Mouse (Mus musculus) embryonic facial prominence, embryonic 12.5 days (tissue): Measurements from ENCODE around the gene Gnai3. TPM values are rescaled to one million over a fixed set of nuclear protein-coding genes. Genes with fewer than 3 reads are reported as not detected.

Source experiments
- ATAC-seq: fragments of 200-750 bp; cut with Nextera tagmentation; 2 replicates; pipeline ENCODE4 v1.8.0; 2017; ENCODE audit not compliant: insufficient number of reproducible peaks, insufficient read depth, low FRiP score, low TSS enrichment
- H3K27ac ChIP-seq: fragments of 300-500 bp; sonication (generic); 2 replicates; pipeline ENCODE4 v1.5.1; 2016; ENCODE audit warnings: mild to moderate bottlenecking
- H3K27me3 ChIP-seq: fragments of 300-500 bp; sonication (generic); 2 replicates; pipeline ENCODE4 v1.6.1; 2016; ENCODE audit warnings: mild to moderate bottlenecking, moderate library complexity
- H3K36me3 ChIP-seq: fragments of 300-500 bp; sonication (generic); 2 replicates; pipeline ENCODE4 v1.6.1; 2016; ENCODE audit warnings: mild to moderate bottlenecking
- H3K4me1 ChIP-seq: fragments of 300-500 bp; sonication (generic); 2 replicates; pipeline ENCODE4 v1.6.1; 2016
- H3K4me2 ChIP-seq: fragments of 300-500 bp; sonication (generic); replicated peaks from 2 replicates; pipeline ENCODE4 v1.6.1; 2016; ENCODE audit warnings: mild to moderate bottlenecking, moderate library complexity
- H3K4me3 ChIP-seq: fragments of 300-500 bp; sonication (generic); 2 replicates; pipeline ENCODE4 v1.5.1; 2016; ENCODE audit warnings: mild to moderate bottlenecking
- H3K9ac ChIP-seq: fragments of 300-500 bp; sonication (generic); 2 replicates; pipeline ENCODE4 v1.6.1; 2016; ENCODE audit warnings: mild to moderate bottlenecking, moderate library complexity
- H3K9me3 ChIP-seq: fragments of 300-500 bp; sonication (generic); 2 replicates; pipeline ENCODE4 v1.6.1; 2016; ENCODE audit warnings: mild to moderate bottlenecking, moderate library complexity
- WGBS: fragments of 180-500 bp; shearing (Covaris S2); methylation state at CpG from one replicate; pipeline ENCODE4 v1.1.7; 2016; 5-methylcytosine and 5-hydroxymethylcytosine counted together
- polyA plus RNA-seq: library from polyadenylated mRNA; unstranded; fragments of >200 nt; fragmentation: Nextera tagmentation; extraction: Ambion mirVana; gene quantifications from 2 replicates; pipeline ENCODE4 v1.2.1, GENCODE M21; 2016

Gene Gnai3
- polyA plus RNA-seq, 1 experiment from 2014 or later: 207 TPM

DNA sequence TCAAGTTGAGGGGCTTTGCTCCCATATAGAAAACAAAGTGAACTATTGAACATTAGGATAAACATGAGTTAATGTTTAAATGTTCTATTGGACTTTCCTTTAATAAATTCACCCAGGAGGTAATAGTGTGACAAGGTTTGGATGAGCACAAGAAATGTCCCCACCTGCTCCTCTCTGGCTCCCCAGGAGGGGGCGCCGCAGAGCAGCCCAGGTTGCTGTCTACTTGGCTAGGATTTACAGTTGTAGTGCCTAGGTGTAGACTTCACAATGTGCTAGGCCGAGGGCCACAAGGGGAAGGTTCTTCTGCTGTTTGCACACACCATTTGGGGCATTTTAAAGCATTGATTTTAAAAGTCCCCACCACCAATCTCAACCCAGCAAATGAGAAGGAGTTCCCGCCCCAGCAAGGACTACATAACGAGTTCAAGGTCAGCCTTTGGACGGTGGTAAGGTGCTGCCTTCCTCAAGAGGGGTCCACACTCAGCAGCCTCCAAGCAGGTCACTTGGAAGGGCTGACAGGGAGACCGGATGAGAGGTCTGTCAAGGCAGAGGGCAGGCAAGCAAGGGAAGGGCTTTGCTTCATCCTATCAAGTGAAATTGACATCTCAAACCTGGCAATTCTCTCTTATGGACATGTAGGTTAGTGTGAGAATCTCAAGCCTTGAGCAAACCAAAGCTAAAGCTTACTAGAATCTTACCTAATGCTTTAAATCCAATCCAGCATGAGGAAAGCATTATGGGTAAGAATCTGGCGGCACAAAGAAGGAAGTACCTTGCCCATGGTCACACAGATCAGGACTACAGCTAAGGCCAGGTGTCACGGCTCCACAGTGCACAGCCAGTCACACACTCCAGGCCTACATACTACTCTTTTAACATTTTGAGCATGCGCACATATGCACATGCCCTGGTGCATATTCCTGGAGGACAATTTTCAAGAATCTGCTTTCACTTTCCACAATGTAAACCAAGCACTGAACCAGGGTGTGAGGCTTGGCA is 75.4 kb downstream of the Gnai3 start:
- H3K27ac ChIP-seq: no peak overlapping the region
- peaks cover 16% of the 10 kb centered on the region for H3K36me3 ChIP-seq
- no peak overlapping the region for H3K4me2 ChIP-seq
- H3K4me1 ChIP-seq: no peaks in the 10 kb centered on the region
- H3K9ac ChIP-seq: no peak overlapping the region
- H3K9me3 ChIP-seq: no peaks in the 10 kb centered on the region
- ATAC-seq: no peak
- 66% methylated on average over 10 of the region's 10 CpGs for WGBS
- H3K27me3 ChIP-seq: no peaks in the 10 kb centered on the region
- H3K4me3 ChIP-seq: no peak overlapping the region

DNA sequence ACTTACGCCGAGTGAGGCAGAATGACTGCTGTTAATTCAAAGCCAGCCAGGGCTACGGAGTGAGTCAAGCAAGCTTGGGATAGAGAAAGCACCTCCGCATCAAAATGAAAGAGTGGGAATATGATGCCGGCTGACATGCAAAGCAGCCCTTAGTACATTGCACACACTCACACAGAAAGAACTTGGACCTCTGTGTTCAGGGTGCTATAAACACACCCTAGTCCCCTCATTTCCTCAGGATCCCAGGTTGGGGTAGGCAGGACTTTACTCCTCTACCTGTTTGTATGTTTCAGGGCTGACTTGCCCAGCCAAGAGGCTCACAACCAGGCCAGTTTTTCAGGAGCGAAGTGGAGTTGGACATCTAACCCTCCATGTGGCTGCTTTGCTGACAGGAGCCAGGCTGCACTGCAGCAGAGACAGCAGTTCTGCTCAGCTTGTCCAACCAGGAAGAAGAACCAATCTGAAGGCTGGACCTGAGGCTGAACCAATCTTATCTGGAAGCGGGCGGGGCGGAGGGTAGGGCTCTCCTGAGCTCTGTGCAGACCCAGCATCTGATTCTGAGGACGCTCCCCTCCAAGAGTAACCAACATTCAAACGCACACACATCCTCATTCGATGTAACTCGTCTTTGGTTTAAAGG is 76.6 kb downstream of the Gnai3 start:
- H3K27ac ChIP-seq: no peak overlapping the region
- no peaks in the 10 kb centered on the region for H3K27me3 ChIP-seq
- H3K9ac ChIP-seq: no peak overlapping the region
- 75% methylated on average over 13 of the region's 13 CpGs for WGBS
- no peak overlapping the region for H3K4me3 ChIP-seq
- H3K4me1 ChIP-seq: no peaks in the 10 kb centered on the region
- no peak for ATAC-seq
- H3K4me2 ChIP-seq: no peak overlapping the region
- no peaks in the 10 kb centered on the region for H3K9me3 ChIP-seq
- H3K36me3 ChIP-seq: peaks cover 3% of the 10 kb centered on the region

DNA sequence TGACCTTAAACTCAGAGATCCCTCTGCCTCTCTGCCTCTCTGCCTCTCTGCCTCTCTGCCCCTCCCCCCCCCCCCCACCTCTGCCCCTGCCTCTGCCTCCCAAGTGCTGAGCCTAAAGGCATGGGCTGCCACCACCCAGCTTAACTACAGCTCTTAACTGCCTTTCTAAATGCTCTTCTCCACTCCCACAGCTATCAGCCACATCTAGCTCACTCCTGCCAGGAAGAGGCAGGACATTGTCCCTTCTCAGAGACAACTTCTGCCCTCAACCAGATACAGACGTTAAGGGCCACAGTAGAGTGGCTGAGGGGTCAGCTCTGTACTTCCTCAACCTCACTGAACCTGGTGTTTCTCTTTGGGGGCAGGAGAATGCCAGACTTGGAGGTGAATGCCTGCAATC is 77.1 kb downstream of the Gnai3 start:
- Histone ChIP-seq H3K27ac (no peak overlapping the region), H3K4me3 (no peak overlapping the region), H3K36me3 (no peaks in the 10 kb centered on the region), H3K4me2 (no peak overlapping the region), H3K9me3 (no peaks in the 10 kb centered on the region), H3K9ac (no peak overlapping the region; the same call in 1 of the 2 replicates), H3K27me3 (no peaks in the 10 kb centered on the region), H3K4me1 (no peaks in the 10 kb centered on the region)
- 11% methylated on average over 1 of the region's 1 CpGs for WGBS
- ATAC-seq: no peak

DNA sequence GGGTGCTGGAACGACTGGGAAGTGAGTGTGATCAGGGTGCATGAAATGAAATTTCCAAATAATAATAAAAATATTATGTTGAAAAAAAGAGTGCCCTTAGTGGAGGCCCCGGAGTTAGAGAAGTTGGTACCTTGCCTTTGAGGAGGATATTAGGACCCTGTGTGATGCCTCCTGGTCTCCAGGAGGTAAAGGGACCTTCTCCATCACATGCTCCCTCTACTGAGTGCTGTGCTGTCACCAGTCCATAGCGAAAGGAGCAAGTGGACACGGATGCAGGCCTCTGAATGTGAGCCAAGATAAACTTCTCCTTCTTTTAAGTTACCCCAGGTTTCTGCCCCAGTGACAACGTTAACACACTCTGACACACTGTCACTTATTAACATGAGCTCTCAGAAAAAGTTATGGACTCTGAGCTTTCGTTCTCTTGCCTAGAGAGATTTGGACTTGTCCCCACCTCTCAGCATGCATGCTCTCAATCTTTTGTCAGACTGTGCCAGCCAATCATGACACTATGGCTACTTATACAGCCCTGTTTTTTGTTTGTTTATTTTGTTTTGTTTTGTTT is 78.5 kb downstream of the Gnai3 start:
- no peaks in the 10 kb centered on the region for H3K4me1 ChIP-seq
- 0 out of 2 replicates have a peak, but pooled peaks cover 4% of the 10 kb centered on the region for H3K27me3 ChIP-seq
- H3K36me3 ChIP-seq: no peaks in the 10 kb centered on the region
- ATAC-seq: no peak
- H3K4me3 ChIP-seq: no peak overlapping the region
- H3K9ac ChIP-seq: no peak overlapping the region
- no peaks in the 10 kb centered on the region for H3K9me3 ChIP-seq
- no peak overlapping the region for H3K4me2 ChIP-seq
- 77% methylated on average over 6 of the region's 6 CpGs for WGBS
- H3K27ac ChIP-seq: no peak overlapping the region

DNA sequence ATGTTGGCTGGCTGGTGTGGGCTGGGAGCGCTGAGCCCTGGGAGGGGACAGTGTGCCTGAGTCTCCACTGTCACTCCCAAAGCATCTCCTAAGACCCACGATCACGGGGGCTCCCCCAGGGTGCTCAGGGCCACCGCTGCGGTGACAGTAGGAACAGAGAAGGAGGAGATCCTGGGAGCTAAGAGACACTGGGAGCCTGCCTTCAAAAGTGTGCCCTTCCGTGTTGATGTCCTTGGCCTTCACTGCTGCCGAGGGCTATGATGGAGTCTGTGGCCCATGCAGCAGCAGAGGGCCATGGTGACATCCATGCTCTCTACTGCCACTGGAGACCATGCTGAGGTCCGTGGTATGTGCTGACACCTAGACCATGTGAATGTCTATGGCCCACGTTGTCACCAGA is 80.4 kb downstream of the Gnai3 start:
- 84% methylated on average over 9 of the region's 9 CpGs for WGBS

DNA sequence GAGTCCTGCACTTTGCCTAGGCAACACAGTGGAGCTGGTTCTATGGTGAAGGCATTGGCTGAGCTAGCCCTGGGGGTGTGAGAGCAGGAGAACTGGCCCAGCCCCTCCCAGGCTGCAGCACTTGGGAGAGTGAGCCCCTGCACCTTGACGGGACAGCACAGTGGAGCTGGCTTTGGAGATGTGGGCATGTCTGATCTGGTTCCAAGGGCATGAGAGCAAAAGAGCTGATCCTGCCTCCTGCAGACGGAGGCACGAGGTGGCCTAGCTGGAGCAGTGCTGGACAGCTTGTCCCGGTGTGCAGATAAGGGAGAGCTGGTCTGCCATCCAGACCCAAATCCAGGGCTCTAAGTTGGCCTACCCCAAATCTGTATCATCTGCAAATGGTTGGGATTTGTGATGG is 81.3 kb downstream of the Gnai3 start:
- Histone ChIP-seq H3K9me3 (no peaks in the 10 kb centered on the region), H3K9ac (no peak overlapping the region), H3K27ac (no peak overlapping the region), H3K4me1 (no peaks in the 10 kb centered on the region), H3K4me2 (no peak overlapping the region), H3K36me3 (no peaks in the 10 kb centered on the region), H3K27me3 (0 out of 2 replicates have a peak, but pooled peaks cover 4% of the 10 kb centered on the region), H3K4me3 (no peak overlapping the region)
- WGBS: 72% methylated on average over 4 of the region's 4 CpGs
- no peak for ATAC-seq

More for the DNA sequence above, 80.4 kb downstream of the Gnai3 start:
- H3K27ac ChIP-seq: no peak overlapping the region
- H3K4me3 ChIP-seq: no peak overlapping the region
- H3K9ac ChIP-seq: no peak overlapping the region
- ATAC-seq: no peak
- no peaks in the 10 kb centered on the region for H3K9me3 ChIP-seq
- H3K4me2 ChIP-seq: no peak overlapping the region
- 0 out of 2 replicates have a peak, but pooled peaks cover 4% of the 10 kb centered on the region for H3K27me3 ChIP-seq
- no peaks in the 10 kb centered on the region for H3K4me1 ChIP-seq
- H3K36me3 ChIP-seq: no peaks in the 10 kb centered on the region

DNA sequence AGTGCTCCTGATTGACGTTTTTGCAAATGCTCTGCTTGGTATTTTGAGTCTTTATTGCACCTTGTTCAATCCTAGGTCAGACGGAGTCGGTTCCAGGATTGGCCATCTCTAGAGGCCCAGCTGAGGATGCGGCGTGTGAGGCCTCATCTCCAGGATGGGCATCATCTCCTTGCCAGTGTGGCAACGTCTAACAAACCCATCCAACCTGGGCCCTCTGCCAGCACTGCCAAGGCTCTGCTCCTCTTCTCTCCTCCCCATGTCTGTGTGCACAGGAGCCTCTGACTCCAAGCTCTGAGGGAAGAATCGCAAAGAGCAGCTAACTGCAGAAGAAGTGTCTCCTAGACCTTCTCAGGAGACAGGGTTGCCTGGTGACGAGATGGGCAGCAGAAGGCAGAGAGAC is 83.3 kb downstream of the Gnai3 start:
- 81% methylated on average over 8 of the region's 8 CpGs for WGBS
- 0 out of 2 replicates have a peak, but pooled peaks cover 4% of the 10 kb centered on the region for H3K27me3 ChIP-seq

DNA sequence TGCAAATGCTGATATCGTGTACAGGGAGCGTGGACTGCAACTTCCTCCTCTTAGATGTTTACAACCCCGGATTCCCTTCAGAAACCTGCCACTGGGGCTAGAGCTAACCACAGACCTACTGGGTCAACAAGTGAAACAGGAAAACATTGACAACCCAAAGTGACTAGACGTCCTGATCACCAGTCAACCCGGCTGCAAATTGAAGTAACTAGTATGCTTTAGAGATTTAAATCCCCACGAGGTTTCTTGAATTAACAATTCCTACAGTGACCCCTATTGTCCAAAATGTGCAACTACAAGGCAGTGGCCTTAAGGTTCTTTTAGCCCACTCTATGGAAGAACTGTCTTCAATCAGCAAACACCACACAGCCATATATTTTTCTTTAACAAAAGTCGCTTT is 84.5 kb downstream of the Gnai3 start:
- Histone ChIP-seq H3K4me2 (0 out of 2 replicates have a peak overlapping the region, but pooled peaks have one; percentile 24), H3K9me3 (no peaks in the 10 kb centered on the region), H3K36me3 (no peaks in the 10 kb centered on the region), H3K27ac (no peak overlapping the region), H3K27me3 (0 out of 2 replicates have a peak, but pooled peaks cover 4% of the 10 kb centered on the region), H3K9ac (no peak overlapping the region), H3K4me1 (no peaks in the 10 kb centered on the region), H3K4me3 (no peak overlapping the region)
- 18% methylated on average over 7 of the region's 7 CpGs for WGBS
- no peak for ATAC-seq

More for the DNA sequence above, 83.3 kb downstream of the Gnai3 start:
- Histone ChIP-seq H3K36me3 (no peaks in the 10 kb centered on the region), H3K4me2 (no peak overlapping the region), H3K27ac (no peak overlapping the region), H3K4me3 (no peak overlapping the region), H3K4me1 (no peaks in the 10 kb centered on the region), H3K9ac (peak overlapping the region; percentile 30; the same call in 1 of the 2 replicates), H3K9me3 (no peaks in the 10 kb centered on the region)
- ATAC-seq: no peak

Other genes with a start within 250 kb of the Gnai3 start
- 36.9 and 39.5 TPM in 2 replicates for gene Gstm7, start 214.3 kb downstream of the Gnai3 start, polyA plus RNA-seq
- gene Gstm6, start 202.4 kb downstream of the Gnai3 start, polyA plus RNA-seq: 10.9 and 12.7 TPM in 2 replicates
- gene Gstm3, start 176.9 kb downstream of the Gnai3 start, polyA plus RNA-seq: not detected in 2 replicates
- gene Gstm2, start 159.7 kb downstream of the Gnai3 start, polyA plus RNA-seq: 34.3 and 34.9 TPM in 2 replicates
- 45.2 and 46.5 TPM in 2 replicates for gene Gstm1, start 128.2 kb downstream of the Gnai3 start, polyA plus RNA-seq
- gene Gstm4, start 101.3 kb downstream of the Gnai3 start, polyA plus RNA-seq: 14.4 and 16.6 TPM in 2 replicates
- gene Ampd2, start 59.5 kb downstream of the Gnai3 start, polyA plus RNA-seq: 48.4 and 50.9 TPM in 2 replicates
- gene Gnat2, start 53.4 kb downstream of the Gnai3 start, polyA plus RNA-seq: 0.47 and 0.55 TPM in 2 replicates
- 0.36 and 0.43 TPM in 2 replicates for gene Gpr61, start 8.7 kb upstream of the Gnai3 start, polyA plus RNA-seq
- gene Amigo1, start 40.2 kb upstream of the Gnai3 start, polyA plus RNA-seq: 7.9 and 8.5 TPM in 2 replicates
- 2.6 and 2.7 TPM in 2 replicates for gene Cyb561d1, start 55.1 kb upstream of the Gnai3 start, polyA plus RNA-seq
- gene Atxn7l2, start 64.8 kb upstream of the Gnai3 start, polyA plus RNA-seq: 27.2 and 29.4 TPM in 2 replicates
- gene Sypl2, start 80.5 kb upstream of the Gnai3 start, polyA plus RNA-seq: 0.85 and 1.1 TPM in 2 replicates
- 263 and 288 TPM in 2 replicates for gene Psma5, start 110.8 kb upstream of the Gnai3 start, polyA plus RNA-seq
- gene Sort1, start 137.9 kb upstream of the Gnai3 start, polyA plus RNA-seq: 15.8 and 18.2 TPM in 2 replicates
- 0.13 and 0.18 TPM in 2 replicates for gene Mybphl, start 218.8 kb upstream of the Gnai3 start, polyA plus RNA-seq
- gene Psrc1, start 237.7 kb upstream of the Gnai3 start, polyA plus RNA-seq: 73.4 and 78.1 TPM in 2 replicates